Mouse (Mus musculus): Measurements from ENCODE around the gene Serpina3f.

Serpina3f gene

DNA sequence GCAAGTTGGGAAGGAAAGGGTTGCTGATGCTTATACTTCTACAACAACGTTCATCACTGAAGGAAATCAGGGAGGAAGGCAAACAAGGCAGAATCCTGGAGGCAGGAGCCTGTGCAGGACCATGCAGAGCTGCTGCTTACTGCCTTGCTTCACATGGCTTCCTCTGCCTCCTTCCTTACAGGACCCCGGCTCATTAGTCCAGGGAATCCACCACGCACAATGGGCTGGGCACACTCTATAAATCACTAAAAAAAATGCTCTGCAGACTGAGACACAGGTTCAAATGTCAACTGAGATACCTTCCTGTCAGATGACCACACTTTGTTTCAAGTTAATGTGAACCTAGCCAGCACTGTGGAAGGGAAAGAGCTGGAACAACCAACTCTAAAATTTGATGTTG is 46.7 kb downstream of the Serpina3f start:
- no peak for DNase-seq (ENCODE audit: low spot score)

- DNase-seq (ENCODE audit: low spot score): no peak
These were observed 48.5 kb downstream of the Serpina3f start, which contains the start of gene Serpina3i for GRCm38 (mm10) chr12:104262863-104263262. Gene Serpina3i, plus strand, starts transcription at chr12:104263122.

DNA sequence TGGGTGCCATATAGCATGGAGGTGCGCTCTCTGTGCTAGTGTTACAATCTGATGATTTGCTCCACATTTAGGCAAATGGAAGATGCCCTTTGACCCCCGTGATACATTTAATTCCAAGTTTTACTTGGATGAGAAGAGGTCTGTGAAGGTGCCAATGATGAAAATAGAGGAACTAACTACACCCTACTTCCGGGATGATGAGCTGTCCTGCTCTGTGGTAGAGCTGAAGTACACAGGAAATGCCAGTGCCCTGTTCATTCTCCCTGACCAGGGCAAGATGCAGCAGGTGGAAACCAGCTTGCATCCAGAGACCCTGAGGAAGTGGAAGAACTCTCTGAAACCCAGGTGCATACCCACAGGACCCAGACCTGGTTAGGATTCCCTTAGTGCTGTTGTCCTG is 52.0 kb downstream of the Serpina3f start:
- no peak for DNase-seq (ENCODE audit: low spot score)
